Mouse (Mus musculus) G1E-ER4 (cell line): ENCODE results near the gene Utp4. TPM values are rescaled to one million over a fixed set of nuclear protein-coding genes. Genes with fewer than 3 reads are reported as not detected.

ENCODE experiments used
- GATA1 ChIP-seq: IDR thresholded peaks from one replicate; pipeline ENCODE4 v1.8.0; 2012; ENCODE audit warnings: low read length, inconsistent platforms
- polyA plus RNA-seq: library from polyadenylated mRNA; stranded (reverse); fragments of >175 nt; gene quantifications from 2 replicates; pipeline ENCODE4 v1.2.3, GENCODE M21; 2012

Gene Utp4
- polyA plus RNA-seq, 1 experiment, result 25.0 TPM

DNA sequence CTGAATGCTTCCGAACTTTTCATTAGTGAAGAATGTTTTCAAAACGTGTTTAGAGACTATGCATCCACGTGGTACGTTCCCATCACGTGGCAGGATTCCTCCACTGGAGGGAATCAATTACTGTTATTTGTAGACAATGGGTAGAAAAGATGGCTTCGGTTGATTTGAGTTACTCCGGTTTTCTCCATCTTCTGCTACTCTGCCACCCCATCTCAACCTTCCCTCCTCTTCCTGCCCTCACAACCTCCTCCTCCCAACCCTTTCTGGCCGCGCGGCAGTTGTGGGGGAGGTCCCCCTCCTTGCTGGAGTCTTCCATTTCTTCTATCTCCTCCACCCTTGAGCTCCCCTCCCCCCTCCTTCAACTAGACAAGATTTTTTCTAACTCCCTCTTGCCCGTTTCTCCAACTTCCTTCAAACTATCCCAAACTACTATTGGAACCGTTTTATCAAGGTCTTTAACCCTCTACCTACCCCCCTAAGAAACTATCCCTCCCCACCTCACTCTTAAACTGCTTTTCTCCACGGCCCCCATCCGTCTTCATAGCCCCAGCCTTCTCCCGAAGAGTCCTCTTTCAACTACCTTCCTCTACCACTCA is 1.1 kb upstream of the Utp4 start:
- no peak for TF ChIP-seq GATA1

DNA sequence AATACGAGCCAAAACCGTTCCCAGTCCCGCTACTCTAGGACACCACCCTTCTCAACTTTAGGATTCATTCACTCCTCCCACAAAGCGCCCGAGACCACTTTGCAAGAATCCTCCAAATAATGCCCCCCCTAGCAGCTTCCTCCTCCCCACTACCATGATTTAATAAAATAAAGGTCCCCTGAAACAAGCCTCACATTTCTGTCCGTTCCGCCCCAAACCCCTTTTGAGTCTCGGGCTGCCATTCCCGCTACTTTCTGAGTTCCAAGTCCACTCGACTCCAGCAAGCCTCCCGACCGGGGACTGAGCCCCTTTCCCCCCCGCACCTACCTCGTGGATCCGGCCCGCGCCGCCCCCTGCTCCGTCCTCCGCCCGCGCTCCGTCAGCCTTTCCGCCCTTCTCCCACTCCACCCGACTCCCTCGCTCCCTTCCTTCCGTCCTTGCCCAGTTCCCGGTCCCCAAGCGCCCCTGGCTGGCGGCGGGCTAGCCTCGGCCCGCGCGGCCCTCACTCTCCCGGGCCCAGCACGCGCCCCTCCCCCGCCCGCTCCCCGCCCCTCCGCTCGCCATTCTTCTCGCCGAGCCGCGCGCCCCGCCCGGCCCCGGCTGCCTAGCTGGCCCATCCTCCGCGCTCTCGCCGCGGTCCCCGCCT is 507 bp upstream of the Utp4 start:
- TF ChIP-seq GATA1, result no peak

DNA sequence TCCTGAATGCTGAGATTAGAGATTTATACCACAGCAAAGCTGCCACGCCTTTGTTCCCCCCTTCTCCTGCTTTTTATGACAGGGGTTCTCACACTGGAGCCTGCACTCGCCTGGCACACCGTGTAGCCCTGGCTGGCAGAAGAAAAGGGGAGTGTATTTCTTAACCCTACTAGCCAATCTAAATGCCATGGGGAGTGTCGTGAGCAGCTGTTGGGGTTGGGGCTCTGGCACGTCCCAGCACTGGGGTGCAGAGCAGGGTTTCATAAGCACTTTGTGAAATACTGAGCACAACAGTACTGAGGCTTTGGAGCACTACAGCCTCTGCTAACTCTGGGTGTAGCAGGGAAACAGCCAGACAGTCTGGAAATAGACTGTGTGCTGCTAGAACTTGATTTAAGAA is 6.0 kb downstream of the Utp4 start:
- TF ChIP-seq GATA1, result no peak

DNA sequence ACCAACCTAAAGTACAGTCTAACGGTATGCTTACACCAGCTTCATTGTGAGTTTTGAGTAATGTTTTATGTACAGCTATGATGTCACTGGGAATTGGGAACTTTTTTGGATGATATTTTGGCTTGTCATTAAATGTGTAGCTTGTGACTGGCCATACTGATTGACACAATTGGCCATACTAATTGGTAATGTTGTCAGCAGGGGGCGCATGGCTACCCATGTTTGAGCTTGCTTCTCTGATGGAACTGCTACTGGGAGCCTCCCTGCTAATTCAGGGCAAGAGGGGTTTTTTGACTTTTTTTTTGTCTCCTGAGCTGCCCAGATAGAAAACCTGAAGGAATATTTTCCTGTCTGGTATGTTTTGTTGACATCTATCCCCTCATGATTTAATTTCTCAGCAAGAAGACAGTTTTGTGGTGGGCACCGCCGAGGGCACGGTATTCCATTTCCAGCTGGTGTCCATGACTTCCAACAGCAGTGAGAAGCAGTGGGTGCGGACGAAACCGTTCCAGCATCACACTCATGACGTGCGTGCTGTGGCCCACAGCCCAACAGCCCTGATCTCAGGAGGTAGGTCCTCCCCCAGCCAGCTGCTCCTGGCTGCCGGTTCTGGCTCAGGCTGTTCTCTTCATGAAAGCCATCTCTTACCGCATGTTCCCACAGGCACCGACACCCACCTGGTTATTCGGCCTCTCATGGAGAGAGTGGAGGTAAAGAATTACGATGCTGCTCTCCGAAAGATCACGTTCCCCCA is 12.5 kb downstream of the Utp4 start:
- TF ChIP-seq GATA1, result no peak

DNA sequence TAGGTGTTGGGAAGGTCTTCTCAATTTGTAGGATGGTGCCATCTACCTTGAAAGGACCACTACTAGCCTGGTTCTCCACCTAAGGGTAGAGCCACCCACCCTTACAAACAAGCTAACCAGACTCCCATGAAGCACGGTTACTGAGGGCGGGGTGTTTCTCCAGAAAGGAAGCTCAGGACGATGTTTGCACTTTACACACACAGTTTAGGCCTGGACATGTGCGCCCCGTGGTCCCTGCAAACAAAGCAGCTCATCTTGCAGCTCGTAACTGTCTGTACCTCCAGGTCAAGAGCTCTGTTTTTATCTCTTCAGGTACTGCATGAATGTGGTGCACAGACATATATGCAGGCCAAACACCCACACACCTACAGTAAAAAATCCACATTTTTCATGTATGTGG is 13.2 kb downstream of the Utp4 start:
- TF ChIP-seq GATA1, result no peak

DNA sequence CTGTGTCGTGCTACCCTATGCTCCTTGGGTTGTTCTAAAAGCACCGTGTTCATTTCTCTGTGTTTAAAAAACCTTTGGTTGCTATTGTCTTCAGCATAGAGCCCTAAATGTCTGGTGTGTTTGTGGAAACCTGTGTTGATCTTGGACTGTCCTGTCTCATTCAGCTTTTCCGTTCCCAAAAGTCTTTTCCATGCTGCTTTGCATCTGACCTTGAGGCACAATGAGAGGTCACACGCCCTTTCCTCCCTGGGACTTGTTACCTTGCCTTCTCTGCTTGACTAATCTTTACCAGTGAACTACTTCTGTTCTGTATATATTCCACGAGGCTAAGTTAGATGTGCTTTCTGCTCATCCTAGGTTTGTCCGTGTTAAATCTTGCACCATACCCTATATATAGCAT is 14.0 kb downstream of the Utp4 start:
- TF ChIP-seq GATA1, result no peak

DNA sequence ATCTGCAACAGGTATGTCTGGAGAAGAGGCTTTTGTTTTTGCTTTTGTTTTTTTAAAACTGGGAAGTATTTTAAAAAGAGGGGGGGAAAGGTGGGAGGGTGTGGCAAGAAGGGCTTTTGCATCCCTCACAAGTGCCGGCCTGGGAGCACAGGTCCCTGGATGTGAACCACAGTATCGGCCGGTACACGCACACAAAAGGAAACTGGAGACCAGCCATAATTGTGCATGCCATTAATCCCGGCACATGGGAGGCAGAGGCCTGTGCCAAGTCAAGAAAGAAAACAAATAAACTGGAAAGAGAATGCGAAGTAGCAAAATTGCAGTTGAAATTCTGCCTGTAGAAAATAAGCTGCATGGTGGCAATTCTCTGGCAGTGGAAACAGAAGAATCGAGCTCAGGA is 14.9 kb downstream of the Utp4 start:
- TF ChIP-seq GATA1, result no peak

DNA sequence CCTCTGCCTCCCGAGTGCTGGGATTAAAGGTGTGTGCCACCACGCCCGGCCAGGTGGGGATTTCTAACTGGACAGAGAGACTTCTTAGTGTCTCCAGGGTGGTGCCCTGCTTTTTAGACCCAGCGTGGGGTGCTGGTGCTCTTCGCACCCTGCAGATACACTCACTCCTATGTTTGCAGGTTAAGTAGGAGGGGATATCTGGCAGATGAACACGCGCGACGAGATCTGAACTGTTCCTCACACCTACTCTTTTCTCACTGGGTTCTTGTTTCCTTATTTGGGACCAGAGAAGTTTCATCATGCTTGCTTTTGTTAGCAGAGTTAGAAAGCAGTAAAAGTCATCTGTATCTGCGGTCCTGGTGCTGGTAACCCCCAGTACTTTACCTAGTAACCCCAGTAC is 20.2 kb downstream of the Utp4 start:
- no peak for TF ChIP-seq GATA1

DNA sequence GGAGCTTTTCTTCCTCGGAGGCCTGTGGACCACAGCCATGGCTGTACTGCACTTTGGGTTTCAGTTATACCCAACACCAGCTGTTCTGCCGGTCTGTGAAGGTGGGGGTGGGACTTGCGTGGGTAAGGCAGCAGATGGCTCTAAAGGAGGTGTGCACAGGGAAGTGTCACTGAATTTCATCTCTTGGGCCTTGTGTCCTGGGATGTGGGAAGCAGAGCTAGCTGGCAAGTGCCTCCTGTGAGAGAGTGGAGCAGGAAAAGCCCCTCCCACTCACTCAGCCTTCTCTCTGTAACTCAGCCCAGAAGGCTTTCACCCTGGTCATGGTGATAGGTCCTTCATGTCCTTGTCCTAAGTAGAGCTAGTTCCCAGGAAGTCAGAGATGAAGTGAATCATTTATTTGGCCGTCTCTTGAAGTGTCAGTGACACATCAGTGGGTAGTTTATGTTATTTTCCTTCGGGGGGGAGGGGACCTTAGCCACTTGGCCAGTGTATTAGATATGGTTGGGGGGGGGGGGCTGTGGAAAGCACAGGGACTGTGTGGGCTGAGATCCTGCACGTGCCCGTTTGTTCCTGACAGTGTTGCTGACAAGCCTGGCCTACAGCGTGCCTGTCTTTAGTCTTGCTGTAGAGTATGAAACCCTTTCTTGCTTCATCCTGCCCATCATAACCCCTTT is 26.4 kb downstream of the Utp4 start:
- TF ChIP-seq GATA1, result no peak

DNA sequence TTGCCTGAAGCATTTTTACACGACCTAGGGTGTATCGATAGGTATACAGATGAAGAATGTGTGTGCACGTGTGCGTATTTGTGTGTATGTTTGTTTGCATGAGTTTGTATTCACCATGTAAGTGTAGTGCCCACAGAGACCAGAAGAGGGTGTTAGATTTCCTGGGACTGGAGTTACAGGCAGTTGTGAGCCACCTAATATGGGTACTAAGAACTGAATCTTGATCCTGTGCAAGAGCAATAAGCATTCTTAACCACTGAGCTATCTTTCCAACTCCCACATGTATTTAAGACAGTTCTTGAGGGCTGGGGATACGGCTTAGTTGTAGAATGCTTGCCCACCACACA is 26.9 kb downstream of the Utp4 start:
- no peak for TF ChIP-seq GATA1

DNA sequence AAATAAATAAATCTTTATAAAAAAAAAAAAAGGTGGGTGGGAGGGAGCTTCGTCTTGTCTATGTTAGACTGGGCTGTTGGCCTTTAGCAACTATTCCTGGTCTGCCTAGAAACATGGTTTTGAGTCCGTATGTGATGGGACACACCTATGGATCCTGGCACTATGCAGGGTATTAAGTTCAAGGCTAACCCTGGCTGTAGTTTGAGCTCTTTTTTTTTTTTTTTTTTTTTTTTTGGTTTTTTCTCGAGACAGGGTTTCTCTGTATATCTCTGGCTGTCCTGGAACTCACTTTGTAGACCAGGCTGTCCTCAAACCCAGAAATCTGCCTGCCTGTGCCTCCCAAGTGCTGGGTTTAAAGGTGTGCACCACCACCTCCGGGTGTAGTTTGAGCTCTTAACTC is 30.6 kb downstream of the Utp4 start:
- no peak for TF ChIP-seq GATA1

DNA sequence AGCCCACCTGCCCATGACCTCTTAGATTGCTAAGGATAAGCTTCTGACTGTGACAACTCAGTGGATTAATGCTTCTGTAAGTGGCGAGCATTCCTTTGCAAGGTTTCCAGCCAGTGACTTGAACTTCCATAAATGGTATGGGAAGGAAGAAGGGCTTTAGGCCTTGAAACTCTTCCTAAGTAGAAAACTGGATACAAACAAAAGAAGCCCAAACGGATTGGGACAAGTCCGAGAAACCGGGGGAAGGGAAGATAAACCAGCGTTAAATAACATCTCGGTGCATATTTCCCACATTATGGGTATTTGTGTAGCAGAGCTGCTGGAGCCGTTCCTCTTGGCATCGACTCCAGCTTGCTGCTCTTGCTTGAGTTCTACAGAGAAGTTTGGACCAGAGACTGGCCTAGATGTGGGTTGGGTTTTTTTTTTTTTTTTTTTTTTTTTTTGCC is 31.5 kb downstream of the Utp4 start:
- no peak for TF ChIP-seq GATA1

DNA sequence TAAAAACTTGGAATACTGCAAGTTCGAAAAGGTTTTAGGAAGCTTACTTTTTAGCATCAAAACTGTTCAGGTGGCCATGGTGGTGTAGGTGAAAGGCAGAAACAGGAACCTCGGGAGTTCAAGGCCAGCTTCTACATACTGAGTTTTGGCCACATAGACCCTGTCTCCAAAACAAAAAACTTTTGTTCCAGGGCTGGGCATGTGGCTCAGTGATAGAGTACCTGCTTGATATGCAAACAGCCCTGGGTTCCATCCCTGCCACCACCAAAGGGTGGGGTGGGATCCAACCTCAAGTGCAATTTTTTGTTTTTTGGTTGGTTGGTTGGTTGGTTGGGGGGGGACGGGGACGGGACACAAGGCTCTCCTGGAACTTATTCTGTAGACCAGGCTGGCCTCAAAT is 32.0 kb downstream of the Utp4 start:
- no peak for TF ChIP-seq GATA1

DNA sequence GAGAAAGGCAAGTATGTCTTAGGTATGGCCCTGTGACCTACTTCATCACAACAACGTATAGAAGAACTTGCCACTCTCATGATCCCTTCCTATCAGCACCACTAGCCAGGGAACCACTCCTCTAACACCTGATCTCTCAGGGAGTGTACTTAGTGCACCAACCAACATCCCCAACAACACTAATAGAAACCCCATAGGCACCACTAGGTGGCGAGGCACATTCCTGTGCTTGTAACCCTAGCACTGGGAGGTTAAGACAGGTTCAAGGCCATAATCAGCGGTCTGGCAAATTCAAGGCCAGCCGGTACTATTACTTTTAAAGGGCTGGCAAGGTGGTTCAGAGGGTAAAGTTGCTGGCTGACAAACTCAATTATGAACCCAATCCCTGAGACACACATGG is 33.8 kb downstream of the Utp4 start:
- TF ChIP-seq GATA1, result no peak

DNA sequence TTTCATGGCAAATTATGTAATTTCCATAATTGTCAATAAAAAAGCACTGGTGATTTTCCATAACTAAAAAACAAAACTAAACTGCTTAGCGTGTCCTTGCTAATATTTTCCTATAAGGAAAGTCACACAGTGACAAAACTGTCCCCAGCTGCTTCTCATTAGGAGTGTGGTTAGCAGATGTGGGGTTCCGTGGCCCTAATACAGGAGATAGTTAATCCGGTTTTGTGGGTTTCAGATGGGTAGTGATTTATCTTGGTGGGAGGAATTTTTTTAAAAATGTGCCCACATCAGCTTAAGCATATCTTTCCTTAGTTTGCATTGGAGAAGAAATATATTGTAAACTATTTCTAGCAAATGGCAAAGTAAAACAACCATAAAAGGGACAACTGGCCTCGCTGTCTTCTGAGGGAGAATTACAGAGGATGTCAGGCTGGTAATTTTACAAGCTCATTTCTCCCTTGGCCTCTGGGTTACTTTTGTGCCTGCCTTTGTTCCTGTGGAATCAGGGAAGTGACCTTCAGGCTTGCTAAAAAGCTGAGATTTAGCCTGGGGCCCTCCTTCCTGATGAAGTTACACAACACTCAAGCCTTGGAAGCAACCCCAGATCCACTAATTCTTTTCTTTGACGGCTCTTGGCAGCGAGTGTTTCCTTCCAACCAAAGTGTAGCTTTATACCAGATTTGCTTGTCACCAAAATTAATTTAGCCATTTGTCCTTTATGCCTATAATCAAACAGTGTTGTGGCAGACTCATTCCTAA is 35.9 kb downstream of the Utp4 start:
- TF ChIP-seq GATA1, result no peak

DNA sequence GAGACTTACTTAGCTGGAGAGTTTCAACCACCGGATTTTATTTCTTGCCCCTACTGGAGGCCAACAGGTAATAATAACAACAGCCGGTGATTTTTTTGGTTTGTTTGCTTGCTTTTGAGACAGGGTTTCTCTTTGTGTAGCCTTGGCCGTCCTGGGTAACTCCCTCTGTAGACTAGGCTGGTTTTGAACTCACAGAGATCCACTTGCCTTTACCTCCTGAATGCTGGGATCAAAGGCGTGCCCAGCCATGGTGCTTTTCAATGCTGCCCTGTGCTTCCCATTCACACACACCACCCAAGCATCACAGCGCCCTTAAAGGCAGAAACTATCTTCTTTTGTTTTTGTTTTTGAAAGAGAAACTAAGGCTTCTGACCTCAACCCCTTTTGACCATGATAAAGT is 36.5 kb downstream of the Utp4 start:
- TF ChIP-seq GATA1, result no peak
